Mouse (Mus musculus) left cerebral cortex, adult 9 months (tissue): ENCODE data around the gene Tbc1d23.
A peak's percentile ranks its signal among the peaks of the same experiment; 100 is the strongest.
"Not testable (repeated sequence)": the region's sequence is repeated elsewhere in the genome, so short reads cannot be mapped to it uniquely, and the experiment has no call there.

Experiments used
- DNase-seq, 2 experiments: peaks; one replicate each; pipeline ENCODE4 v3.0.0; 2022; ENCODE audit warnings: low spot score in 2 of 2

Gene Tbc1d23

DNA sequence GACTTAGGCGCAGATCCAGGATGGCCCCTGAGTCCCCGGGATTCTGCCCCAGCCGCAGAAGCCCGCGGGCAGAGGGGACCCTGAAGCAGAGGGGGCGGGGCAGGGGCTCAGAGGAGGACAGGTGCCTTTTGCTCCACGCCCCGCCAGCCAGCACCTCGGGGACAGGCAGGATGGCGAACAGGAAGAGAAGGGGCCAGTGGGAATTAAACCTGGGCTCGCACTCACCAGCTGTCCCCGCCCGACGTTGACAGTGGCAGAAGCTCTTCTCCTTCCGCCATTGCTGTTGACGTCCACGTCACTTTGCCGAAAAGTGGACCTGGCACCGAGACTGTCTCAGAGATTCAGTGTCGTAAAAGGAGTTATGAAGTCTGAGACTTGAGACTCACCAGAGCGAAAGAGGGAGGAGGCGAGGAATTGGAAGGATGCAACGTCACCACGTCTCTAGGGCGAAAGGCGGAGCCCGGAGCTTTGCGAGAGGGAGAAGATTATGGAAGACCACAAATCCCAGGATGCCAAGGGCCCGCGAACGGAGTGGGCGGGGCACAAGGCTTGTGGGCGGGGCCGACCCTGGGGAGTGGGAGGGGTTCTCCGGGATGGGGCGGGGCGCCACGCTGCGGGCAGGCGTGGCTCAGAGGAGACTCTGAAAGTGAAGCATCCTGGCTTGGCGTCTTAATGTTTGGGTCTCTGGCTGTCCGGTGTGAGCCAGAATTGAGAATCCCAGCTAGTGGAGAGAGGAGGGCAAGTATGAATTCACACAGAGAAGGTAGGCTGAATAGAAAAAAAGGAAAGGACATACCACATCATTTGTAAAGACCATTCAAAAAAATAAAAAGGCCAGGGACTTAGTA is at the start of gene Tbc1d23:
Gene Tbc1d23, minus strand, starts transcription at position 416 of the 848 bp plus-strand sequence.
- peak; percentile 97 to 98 for DNase-seq

DNA sequence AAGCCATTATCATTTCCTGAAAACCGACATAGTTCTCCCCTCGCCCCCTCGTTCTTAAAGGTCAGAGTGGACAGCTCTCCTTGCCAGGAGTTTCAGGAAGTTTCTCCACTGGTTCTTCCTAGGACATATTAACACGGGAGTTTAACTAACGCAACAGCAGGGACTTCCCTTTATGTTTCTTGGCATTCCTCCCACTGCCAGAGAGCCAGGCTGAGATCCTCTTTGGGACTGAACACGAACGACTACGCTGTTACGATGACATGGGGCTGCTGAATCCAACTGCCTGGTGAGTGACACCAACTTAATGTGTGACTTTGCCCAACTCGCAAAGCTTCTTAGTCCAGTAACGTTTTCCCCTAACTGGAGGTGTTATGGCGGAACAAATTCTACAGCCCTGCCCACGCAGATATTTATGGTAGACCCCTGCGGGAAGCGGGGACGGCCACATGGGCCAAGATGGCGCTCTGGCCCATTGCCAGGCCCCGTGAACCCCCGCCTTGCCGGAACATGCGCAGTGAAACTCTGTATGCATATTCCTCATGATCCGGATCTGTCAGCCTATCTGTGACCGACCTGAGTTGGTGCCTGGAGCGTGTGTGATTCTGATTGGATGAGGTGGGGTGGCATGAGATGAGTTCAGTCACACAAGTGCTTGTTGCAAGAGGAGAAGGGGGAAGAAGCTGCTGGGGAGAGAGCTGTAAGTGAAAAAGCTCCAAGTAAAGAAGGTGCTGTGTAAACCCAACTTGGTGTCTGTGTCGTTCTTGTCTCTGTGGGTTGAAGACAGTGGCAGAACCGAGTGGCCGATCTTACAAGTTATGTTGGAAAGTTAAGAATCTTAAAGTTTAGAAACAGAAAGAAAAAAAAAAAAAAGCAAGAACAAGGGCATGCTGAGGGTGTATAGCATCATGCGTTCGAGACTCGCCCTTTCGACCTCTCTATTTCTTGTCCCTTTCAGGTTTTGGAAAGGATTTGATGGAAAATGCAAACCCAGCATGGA is 49.2 kb upstream of the Tbc1d23 start:
- DNase-seq = no peak

DNA sequence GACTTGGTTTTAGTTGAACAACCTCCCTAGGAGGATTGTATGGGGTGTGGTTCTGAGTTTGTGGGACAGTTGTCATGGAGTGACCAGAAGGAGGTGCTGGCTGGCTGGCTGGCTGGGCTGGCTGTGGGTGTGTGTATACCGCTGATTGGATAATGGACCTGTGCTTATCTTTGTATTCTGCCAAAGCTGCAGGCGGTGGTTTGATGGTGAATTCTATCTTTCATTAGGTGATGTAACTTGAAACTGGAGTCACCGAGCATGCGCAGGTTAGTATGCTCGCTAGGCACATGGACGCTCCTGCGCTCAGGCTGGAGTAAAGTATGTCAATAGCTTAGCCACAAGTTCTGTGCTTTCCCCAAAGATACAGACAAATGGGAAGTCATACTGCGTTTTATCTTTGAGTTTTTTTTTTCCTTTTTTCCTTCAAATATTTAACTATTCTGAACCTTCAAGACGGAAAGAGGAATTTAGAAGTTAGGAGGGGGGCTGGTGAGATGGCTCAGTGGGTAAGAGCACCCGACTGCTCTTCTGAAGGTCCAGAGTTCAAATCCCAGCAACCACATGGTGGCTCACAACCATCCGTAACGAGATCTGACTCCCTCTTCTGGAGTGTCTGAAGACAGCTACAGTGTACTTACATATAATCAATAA is 47.8 kb upstream of the Tbc1d23 start:
- DNase-seq = no peak

DNA sequence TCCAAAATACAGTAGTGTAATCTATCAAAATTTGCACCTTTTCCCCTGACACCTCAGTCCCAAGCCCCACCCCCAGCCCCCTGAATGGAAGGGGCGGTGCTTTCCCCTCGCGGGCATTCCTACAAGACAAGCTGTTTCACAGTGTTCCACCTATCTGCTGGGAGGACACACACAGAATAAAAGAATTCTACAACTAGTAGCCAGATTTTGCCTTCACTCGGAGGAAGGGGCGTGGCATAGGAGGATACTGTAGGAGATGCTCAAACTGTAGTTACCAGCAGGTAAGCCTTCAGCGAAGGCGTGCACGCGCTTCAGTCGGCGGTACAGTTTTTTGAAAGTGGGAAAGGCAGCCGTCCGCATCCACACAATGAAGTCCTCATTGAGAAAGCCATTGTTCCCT is 38.4 kb upstream of the Tbc1d23 start:
- no peak for DNase-seq

DNA sequence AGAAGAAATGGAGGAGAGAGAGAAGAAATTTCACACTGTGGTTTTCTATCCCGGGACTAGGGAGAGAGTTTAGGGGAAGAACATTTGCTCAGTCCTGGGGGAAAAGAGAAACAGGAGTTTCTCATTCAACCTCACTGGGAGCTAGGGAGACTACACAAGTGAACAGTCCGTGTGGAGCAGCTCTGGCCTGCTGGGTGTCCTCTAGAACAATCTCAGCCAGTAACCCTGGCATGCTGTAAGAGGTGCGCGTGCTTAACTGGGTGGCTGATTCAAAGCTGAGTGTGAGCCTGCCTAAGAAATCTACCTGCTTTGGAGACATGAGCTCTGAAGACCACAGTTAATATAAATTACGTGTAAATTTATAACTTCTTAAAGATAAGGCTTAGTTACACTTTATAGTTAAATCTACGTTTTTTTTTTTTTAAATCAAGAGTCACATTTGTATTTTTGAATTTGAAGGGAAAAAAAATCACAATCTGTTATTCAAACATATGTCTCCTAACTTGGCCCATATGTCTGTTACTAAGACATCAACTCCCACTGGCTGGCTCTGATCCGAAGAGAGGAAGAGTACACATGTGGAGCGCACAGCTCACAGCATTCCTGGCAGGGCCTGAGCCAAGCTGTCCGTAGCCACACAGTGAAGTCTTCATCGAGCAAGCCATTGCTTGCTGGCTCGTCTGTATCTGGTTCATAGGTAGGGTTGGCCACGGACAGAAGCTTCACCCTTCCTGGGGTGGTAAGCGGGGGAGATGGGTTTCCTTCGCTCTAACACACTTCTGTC is 36.9 kb upstream of the Tbc1d23 start:
- DNase-seq = peak; percentile 39 to 78

DNA sequence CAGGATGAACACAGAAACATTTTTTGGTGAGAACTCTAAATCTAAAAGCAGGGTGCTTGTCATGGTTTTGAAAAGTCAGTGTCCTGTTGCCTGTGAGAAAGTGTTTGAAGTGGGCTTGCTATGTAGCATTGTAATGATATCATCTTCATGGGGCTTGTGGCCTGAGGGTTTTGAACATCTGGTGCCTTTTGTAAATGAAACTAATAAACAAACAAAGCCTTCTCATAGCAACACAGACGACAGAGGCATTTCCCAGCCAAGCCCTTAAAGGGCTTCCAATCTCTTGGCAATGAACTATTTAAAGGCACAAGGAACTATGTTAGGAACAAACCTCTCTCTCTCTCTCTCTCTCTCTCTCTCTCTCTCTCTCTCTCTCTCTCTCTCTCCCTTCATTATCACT is 35.8 kb upstream of the Tbc1d23 start:
- DNase-seq = no peak

DNA sequence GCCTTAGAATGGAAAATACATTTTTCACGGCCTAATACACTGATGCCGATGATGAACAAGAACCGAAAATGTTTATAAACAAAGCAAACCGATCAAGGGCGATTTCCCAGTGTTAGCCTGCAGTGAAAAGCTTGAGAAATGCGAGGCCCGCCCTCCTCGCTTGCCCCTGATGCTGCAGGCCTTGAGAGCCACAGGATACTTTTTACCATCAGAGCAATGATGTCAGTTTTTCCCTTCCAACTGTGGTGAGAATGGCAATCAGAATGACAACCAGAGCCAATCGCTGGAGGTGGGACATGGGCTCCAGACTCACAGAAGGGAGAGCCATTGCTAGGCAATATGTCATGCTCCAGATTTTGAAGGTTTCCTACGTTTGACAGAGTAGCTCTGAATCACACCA is 28.8 kb upstream of the Tbc1d23 start:
- DNase-seq = no peak

DNA sequence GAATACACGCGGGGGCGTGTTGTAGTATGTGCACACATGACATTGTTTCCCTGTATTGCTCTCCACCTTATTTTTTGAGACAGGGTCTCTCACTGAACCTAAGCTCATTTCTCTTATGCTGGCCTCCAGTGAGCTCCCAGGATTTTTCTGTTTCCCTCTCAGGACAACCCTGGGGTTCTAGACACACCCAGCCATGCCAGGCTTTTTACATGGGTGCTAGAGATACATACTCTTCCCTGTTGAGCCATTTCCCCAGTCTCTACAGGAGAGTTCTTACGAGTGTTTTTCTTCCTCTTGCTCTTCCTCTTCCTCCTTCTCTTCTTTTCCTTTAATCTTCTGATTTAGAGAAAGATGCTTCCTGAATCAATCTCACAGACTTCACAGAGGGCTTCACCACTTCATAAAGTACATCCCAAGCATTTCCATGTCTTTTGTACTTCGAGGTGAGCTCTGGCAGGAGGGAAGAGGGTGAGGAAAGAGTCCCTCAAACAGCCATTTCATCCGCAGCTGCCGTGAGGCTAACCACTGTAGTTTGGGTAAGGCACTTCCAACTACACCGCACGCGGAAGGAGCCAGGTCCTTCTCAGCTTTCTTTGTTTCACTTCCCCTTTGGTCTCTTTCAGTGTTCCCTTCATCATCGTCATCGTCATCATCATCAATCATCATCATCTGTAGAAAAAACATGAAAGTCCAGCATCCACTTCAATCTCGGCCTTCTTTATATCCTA is 28.2 kb upstream of the Tbc1d23 start:
- DNase-seq = no peak

DNA sequence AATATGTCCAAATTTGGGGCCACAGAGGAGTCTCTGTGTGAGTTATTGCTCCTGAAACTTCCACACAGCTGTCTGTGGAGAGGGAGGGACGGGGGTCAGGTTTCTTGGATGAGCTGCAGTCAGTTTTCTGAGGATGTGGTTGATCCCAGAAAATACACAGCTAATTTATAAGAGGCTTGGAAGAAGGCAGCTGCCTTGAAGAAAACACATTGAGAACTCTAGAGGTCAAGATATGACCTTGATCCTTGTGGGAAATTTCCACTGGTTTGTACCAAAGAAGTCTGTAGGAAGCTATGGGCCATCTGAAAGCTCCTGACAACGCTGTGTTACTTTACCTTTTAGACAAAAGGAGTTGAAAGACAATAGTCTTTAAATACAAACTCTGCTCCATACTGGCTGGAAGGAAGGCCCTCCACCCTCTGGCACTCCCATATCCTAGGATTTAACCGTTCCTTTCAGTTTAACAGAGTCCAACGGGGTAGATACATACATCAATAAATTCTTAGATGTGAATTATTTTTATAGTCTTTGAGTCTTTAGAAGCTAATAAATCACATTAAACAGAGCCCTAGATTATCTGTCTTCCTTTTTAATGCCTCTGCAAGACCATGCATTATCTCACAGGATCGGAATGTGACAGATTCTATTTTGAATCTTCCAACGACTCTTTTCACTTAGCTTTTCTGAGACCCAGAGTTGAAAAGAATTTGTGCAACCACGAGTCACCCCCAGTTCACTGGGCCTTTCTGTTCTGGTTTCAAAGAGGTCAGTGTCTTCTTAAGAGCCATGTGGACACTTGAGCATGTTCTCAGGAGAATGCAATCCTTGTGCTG is 20.5 kb upstream of the Tbc1d23 start:
- no peak for DNase-seq

DNA sequence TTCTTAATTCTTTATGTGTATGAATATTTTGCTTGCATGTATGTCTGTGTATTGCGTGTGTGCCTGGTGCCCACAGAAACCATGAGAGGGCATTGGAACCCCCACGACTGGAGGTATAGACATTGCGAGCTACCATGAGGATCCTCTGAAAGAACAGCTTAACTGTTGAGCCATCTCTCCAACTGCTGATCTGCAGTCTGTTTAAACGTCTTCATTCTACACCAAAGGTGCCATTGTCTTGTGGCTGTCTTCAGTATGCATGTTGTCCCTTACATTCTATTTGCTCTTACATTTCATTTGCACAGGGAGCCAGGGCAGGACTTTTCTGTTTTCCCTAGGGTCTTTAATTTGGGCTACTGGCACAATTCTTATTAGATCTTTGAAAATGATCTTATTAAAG is 19.7 kb upstream of the Tbc1d23 start:
- no peak for DNase-seq

DNA sequence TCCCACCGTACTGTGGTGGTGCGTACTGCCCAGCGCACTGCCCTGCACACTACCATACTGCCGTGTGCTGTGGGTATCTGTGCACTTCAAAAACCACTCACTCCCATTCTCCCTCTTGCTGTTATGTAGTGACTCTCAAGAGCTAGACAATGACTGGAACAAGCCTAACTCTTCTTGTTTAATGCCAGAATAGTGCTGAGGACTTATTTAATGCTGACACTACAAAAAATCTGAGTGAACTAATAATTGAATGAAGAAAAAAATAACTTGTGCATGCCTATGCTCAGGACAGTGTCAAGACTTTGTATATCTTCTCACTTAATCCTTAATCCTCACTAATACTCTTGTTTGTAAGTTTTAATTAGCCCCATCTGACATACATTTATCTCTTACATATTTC is 16.2 kb upstream of the Tbc1d23 start:
- DNase-seq = no peak

DNA sequence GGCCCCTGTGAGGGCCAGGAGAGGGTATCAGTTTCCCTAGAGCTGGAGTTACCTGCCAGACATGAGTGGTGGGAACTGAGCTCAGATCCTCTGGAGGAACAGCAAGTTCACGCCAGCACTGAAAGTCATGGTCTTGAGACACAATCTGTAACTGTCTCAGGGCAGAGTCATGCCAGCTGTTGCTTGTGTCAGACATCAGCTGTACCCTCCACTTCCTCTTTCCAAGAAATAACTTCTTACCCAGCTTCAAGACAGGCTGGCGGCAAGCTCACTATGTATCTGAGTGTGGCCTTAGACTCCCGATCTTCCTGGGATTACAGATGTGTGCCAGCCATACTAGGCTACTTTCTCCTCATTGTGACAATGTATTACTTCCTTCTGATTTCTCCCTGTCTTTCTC is 15.3 kb upstream of the Tbc1d23 start:
- DNase-seq = no peak

DNA sequence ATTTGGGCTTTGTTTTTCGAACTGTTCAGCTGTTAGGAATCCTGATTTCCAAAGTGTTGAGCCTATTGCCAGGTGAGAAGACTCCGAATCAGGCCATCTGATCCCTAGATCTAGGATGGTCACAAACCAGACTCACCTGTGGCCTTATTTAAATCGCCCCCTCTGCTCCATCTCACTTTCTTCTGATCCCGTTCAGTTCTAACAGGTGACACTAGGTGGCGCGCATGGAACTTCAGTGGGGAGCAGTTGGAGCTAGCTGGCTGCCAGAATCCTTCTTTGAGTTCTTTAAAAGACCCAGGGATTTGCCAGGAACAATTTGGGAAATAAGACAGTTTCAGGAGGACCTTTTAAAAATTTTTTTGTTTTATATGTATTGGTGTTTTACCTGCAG is 12.5 kb upstream of the Tbc1d23 start:
- peak in 1 of 2 experiments; percentile 83 for DNase-seq

DNA sequence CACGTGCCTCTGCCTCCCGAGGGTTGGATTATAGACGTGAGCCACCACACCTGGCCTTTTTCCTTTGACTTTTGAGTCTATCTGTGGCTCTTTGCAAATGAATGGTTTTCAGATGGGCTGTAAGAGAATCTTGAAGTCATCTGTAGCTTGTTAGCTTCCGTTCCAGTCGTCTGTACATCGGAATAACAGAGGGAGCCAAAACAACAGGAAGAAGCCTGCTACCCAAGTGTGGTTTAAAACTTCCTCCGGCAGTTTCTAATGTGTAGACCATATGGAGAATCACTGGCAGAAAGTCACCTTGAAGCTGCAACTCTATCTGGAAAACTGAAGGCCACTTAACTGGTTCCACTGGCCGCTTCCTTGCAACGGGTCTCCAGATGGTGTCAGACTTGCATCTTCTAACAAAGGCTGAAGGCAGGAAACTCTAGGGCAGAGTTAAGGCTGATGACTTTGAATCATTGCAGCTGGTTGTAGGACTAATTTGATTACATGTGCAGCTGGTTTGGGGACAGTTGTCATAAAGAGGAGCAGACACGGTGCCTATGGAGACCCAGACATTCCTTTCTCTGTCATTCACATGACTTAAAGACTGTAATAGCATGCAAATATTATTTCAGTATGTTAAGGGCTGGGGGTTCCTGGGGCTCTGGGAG is 12.0 kb upstream of the Tbc1d23 start:
- no peak for DNase-seq

DNA sequence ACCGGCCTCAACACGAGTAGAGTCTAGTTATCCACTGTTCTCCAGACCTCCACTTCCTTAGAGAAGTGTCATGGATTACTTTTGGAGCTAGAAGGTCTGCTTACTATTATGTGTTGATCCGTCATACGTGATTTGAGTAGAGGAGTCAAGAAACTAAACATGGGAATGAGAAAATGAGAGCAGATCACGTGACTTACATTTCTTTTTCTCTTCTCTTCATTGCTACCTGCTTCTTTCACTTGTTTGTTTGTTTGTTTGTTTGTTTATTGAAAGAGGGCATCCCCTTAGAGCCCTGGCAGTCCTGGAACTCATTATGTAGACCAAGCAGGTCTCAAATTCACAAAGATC is 11.5 kb upstream of the Tbc1d23 start:
- no peak for DNase-seq

DNA sequence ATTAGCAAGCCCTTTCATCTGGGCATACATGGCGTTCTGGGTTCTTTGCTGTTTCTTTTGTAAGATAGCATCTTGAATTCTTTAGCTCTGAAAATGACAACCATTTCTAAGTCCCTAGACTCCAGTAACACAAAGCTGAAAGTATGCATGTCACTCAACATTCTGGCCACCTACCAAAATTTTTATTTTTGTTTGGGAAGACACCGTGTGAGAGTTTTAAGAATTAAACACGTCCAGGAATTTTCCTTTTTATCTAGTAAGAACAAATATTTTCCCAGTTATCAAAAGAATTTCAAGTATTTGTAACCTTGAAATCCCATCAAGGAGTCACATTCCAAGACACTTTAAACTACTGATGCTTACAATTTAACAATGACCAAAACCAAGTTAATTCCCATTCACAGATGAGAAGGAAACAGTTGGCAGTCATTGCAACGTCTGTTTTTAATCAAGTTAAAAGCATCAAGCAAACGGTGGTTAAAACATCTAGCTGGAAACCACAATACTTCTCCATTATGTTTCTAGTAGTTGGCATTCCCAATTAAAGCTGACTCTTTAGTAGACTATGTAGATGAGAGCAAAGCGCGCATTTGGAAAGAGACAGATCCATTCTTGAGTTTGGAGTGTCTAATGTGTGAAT is 4.7 kb upstream of the Tbc1d23 start:
- no peak for DNase-seq

DNA sequence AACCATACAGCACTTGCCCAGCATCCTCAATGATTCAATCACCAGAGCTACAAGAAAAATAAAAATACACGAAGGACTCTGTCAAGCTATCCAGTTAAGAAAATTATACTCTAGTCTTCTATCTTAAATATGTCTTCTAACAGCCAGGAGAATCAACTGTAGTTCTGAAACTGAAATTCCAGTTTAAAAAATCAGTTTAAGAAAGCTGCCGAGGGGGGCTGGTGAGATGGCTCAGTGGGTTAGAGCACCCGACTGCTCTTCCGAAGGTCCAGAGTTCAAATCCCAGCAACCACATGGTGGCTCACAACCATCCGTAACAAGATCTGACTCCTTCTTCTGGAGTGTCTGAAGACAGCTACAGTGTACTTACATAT is 620 bp upstream of the Tbc1d23 start:
- not testable (repeated sequence) for DNase-seq

DNA sequence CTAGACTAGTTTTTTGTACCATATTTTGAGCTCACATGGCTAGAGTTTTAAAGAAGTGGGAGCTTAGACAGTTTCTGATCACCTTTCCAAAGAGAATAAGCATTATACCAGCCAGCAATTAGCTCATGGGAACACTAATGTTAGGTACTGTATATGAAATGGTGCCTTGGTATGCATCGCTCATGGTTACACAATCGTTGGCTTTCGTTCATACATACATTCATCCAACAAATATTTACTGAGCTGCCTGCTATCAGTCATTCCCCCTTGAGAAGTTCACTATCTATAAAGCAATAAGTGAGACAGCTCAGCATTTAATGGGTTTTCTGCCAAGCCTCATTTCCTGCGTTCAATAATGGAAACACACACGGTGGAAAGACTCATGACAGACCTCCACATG is 4.9 kb downstream of the Tbc1d23 start:
- no peak for DNase-seq

DNA sequence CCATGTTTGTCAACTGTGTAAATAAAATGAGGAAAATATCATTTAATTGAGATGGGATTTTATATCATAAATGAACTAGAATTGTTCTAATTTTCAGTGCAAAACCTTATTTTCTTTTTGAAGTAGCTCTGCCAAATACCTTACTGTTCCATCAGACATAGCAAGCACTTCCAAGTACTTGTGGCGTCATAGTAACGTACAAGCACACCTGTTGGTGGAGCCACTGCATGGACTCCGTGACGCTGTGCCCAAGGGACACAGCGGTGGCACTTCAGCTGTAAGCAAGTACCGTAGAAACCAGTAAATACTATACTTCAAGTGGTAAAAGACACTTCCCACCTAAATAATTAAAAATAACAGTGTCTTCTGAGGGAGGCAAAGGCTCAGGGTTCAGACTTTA is 10.9 kb downstream of the Tbc1d23 start:
- no peak for DNase-seq
